Mouse (Mus musculus) adrenal gland, adult 10 weeks (tissue): ENCODE measurements around the gene Scube3. TPM values are rescaled to one million over a fixed set of nuclear protein-coding genes. Genes with fewer than 3 reads are reported as not detected.

ENCODE experiments used
- polyA plus RNA-seq: library from polyadenylated mRNA; stranded (reverse); fragments of 350-450 nt; fragmentation: Illumina TruSeq; extraction: RNeasy Lipid Tissue Mini Kit (QIAGEN cat#74804); gene quantifications from one replicate; pipeline ENCODE4 v1.2.3, GENCODE M21; 2014; ENCODE audit warnings: low read depth, low replicate concordance

The Scube3 gene
- 4.0 TPM for polyA plus RNA-seq

DNA sequence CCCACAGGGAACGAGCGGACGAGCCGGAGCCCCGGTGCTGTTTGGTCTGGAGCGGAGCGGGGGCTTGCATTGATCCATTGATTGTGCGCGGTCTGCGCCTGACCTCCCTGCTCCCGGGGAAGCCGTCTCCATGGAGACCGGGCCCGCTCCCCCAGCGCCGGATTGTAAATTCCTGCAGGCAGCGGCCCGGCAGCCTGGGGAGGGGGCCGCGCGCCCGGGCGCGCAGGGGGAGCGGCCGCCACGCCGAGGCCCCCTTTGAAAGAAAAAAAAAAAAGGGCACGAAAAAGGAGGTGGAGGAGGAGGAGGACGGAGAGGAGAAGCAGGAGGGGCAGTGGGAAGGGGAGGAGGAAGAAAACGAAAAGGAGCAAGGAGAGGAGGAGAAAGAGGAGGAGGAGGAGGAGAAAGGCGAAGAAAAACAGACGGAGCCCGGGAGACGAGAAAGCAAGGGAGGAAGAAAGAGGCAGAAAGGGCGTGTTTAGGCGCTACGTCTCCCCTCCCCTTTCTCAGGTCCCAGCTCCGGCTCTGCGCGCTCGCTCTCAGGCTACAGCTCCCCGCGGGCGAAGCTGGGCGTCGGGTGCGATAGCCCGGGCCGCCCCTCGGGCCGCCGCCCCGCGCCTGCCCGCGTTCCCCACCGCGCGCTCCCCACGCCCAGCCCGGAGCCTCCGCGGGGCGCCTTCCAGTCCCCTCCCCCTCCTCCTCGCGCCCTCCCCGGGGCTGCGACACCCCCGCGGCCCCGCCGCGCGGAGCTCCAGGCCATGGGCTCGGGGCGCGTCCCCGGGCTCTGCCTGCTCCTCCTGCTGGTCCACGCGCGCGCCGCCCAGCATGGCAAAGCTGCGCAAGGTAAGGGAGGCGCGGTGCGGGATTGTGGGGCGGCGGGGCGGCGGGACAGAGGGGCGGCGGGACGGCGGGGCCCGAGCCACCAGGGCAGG, at the start of gene Scube3:
Gene Scube3 (plus strand): TSS at position 371 of the 929 bp plus-strand sequence.

DNA sequence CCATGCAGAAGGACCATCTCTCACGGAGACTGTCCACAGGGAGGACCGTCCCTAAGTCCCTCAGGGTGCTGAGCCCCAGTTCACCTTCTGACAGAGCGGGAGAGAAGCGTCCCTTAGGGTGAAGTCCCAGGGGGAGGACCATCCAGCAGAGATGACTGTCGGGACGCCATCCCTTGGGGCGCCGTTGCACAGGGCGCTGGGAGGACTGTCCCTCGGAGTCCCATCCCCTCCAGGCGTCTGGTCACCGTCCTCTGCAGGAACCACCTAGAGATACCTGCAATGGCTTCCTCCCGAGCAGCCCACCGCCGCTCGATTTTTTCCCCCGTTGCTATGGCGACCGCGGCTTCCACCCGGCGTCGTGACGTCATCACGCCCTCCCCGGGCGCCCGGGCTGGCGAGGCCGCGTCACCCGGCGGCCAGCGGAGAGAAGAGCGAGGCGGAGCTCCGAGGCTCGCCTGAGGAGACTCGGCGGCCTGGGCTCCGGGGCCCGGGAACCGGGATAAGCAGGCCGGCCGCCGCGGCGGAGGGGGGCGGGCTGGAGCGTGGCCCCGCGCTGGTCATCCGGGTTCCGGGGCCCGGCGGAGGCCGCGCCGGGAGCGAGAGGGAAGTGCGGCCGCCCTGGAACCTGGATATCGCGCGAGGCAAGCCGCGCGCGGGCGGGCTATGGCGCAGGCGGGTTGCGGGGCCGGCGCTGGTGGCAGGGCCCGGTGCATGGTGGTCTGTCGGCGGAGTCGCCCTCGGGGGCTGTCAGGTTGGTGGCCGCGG, 35.0 kb downstream of the Scube3 start, which contains the start of gene Zfp523:
Gene Zfp523 (plus strand): TSS at position 355 of the 765 bp plus-strand sequence.

GRCm38 (mm10) chr17:28207591-28208313, 65.8 kb downstream of the Scube3 start, which contains the start of gene Def6:
TSS of gene Def6 (plus strand) at chr17:28207778.

Other genes starting within 250 kb of the Scube3 start
- 1.7 TPM for gene Anks1, start 232.8 kb upstream of the Scube3 start, polyA plus RNA-seq
- gene Taf11, start 232.3 kb upstream of the Scube3 start, polyA plus RNA-seq = 30.7 TPM
- not detected for gene Tcp11, start 61.5 kb upstream of the Scube3 start, polyA plus RNA-seq
- 1.5 TPM for gene Zfp523, start 35.0 kb downstream of the Scube3 start, polyA plus RNA-seq
- gene Def6, start 65.6 kb downstream of the Scube3 start, polyA plus RNA-seq = not detected
- gene Ppard, start 90.6 kb downstream of the Scube3 start, polyA plus RNA-seq = 1.5 TPM
- not detected for gene Fance, start 171.4 kb downstream of the Scube3 start, polyA plus RNA-seq
- gene Rpl10a, start 186.3 kb downstream of the Scube3 start, polyA plus RNA-seq = 108 TPM
- gene Tead3, start 208.7 kb downstream of the Scube3 start, polyA plus RNA-seq = 0.29 TPM
- gene Tulp1, start 223.1 kb downstream of the Scube3 start, polyA plus RNA-seq = not detected